Mouse (Mus musculus) MN1 (cell line): ENCODE measurements around the gene Taf6.
"Not testable (repeated sequence)": the region's sequence is repeated elsewhere in the genome, so short reads cannot be mapped to it uniquely, and the experiment has no call there.

ENCODE experiments used
- DNase-seq: peaks from one replicate; pipeline ENCODE4 v3.0.0-alpha.2; 2016; ENCODE audit warnings: low spot score

Gene Taf6

GRCm38 (mm10) chr5:138186950-138187638 is at the start of gene Taf6, which contains the start of gene Cnpy4:
Gene Taf6 (minus strand): TSS chr5:138187451.
Gene Cnpy4 (plus strand): TSS chr5:138187485.
- peak; percentile 95 for DNase-seq

GRCm38 (mm10) chr5:138234224-138234623 is 47.0 kb upstream of the Taf6 start:
- DNase-seq, result no peak

GRCm38 (mm10) chr5:138233778-138234177 is 46.5 kb upstream of the Taf6 start:
- no peak for DNase-seq

GRCm38 (mm10) chr5:138229511-138229910 is 42.3 kb upstream of the Taf6 start:
- DNase-seq, result no peak

DNA sequence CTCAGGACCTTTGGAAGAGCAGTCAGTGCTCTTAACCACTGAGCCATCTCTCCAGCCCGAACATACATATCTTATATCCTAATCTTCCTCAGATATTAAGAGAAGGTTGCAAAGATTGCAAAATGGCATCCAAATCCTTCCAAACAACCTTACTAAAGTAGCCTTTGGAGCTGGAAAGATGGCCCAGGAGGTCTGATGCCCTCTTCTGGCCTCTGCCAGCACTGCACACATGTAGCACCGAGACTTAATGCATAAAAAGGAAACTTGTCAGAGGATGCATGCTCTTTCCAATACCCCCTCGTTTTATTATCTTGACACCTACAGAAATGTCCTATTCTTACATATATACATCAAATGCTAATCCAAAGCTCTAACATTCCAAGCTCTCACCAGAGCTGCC is 40.8 kb upstream of the Taf6 start:
- no peak for DNase-seq

DNA sequence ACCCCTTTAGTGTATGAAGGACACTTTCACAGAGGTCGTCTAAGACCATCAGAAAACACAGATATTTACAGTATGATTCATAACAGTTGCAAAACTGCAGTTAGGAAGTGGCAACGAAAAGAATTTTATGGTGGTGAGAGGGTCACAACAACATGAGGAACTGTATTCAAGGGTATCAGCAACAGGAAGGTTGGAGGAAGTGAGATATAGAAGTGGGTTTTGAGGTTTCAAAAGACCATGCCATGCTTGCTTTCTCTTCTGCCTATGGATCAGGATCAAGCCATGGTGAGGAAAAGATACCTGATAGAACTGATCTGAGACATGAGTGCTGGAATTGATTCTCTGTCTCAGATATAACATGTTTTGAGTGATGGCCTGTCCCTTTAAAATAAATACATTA is 40.1 kb upstream of the Taf6 start:
- DNase-seq, result no peak

GRCm38 (mm10) chr5:138226491-138226890 is 39.2 kb upstream of the Taf6 start:
- DNase-seq, result no peak

- DNase-seq, result no peak
Measured at GRCm38 (mm10) chr5:138225700-138226099, 38.4 kb upstream of the Taf6 start, which contains the start of gene Nxpe5. Gene Nxpe5 (plus strand): TSS chr5:138225898.

DNA sequence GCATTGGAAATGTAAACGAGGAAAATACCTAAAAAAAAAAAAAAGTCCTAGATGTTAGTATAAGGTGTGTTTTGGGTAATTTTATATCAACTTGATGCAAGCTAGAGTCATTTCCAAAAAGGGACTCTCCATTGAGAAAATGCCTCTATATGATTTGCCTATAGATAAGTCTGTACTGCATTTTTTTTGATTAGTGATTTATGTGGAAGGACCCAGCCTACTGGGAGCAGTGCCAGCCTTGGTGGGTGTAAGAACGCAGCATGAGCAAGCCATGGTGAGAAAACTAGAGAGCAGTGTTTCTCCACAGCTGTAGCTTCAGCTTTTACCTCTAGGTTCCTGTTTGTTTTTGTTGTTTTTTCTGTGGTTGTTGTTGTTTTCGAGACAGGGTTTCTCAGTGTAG is 36.0 kb upstream of the Taf6 start:
- no peak for DNase-seq

- peak; percentile 51 for DNase-seq
Measured at GRCm38 (mm10) chr5:138222111-138222510, 34.9 kb upstream of the Taf6 start.

- DNase-seq, result no peak
Measured at GRCm38 (mm10) chr5:138219864-138220263, 32.6 kb upstream of the Taf6 start.

- DNase-seq, result not testable (repeated sequence)
Measured at GRCm38 (mm10) chr5:138216632-138217031, 29.4 kb upstream of the Taf6 start.

- no peak for DNase-seq
Measured at GRCm38 (mm10) chr5:138207873-138208272, 20.6 kb upstream of the Taf6 start.

DNA sequence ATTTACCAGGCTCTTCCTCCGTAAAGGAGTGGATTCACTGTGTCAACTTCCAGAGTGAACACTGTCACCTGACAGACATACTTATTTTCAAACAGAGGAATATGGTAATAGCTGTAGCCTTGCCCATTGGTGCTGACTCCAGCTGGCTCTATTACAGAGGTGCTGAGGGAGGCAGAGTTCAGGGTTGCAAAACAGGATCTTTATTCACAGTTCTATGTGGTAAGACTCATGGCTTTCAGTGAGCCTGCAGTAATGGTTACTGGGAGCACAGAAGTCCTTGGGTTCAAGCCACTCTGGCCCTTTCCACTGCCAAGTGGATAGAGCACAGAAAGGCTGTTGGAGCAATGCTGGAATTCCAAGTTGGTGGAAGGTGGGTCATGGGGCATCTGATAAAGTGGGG is 20.0 kb upstream of the Taf6 start:
- DNase-seq, result no peak

GRCm38 (mm10) chr5:138202086-138202485 is 14.8 kb upstream of the Taf6 start:
- no peak for DNase-seq

DNA sequence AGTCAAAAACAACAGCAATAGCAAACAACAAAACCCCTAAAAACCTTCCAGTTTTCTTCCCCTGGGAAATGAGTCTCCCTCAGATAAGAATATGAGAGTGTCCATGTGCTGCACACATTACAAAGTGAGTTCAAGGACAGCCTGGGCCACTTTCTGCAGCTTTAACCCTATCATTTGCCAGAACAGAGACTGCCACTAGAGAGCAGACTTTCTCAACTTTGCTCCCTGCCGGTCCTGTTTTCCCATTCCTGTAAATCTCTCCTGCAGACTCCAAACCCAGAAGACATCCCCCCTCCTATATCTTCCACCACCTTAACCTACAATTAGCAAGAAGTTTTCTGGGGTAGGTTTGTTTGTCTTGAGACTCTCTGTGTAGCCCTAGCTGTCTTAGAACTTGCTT is 12.3 kb upstream of the Taf6 start:
- no peak for DNase-seq

DNA sequence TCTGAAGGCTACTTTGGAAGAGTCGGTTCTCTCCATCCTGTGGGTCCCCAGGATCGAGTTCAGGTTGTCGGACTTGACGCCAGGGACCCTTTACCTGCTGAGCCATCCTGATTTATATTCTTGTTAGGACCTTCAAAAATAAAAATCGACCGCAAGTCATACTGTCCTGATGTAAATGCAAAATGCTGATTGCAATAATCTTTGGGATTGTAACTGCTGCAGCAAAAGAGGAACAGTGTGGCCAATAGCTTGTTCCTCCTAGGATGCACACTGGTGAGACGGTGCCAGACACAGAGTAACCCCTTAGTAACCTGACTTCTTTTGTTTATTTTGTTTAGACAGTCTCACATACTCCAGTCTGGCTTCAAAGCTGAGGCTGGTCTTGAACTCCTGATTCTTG is 8.2 kb upstream of the Taf6 start:
- no peak for DNase-seq

DNA sequence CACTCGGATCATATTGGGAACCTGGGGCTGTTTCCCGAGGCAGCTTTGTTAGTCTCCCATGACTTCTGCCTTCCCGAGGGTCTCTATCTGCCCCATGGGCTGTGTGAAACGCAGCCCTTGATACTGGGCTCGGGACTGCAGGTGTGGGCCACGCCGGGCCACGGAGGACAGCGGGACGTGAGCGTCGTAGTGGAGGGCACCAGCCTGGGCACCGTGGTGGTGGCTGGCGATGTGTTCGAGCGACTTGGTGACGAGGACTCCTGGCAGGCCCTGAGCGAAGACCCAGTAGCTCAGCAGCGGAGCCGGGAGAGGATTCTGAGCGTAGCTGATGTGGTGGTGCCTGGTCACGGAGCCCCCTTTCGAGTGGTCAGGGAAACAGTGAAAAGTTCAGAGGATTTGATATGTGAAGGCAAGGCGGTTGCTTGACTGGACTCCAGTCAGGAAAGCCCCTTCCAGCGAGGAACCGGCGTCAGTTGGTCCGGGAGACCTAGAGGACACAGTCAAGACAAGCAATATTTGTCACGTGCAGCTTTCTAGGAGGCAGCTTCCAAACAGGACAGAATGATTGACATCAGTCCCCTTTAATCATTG is 7.6 kb upstream of the Taf6 start:
- no peak for DNase-seq

GRCm38 (mm10) chr5:138193771-138194727 is 6.8 kb upstream of the Taf6 start, which contains the start of gene Mblac1:
Gene Mblac1 (plus strand): TSS chr5:138194314.
- DNase-seq, result peak; percentile 90

DNA sequence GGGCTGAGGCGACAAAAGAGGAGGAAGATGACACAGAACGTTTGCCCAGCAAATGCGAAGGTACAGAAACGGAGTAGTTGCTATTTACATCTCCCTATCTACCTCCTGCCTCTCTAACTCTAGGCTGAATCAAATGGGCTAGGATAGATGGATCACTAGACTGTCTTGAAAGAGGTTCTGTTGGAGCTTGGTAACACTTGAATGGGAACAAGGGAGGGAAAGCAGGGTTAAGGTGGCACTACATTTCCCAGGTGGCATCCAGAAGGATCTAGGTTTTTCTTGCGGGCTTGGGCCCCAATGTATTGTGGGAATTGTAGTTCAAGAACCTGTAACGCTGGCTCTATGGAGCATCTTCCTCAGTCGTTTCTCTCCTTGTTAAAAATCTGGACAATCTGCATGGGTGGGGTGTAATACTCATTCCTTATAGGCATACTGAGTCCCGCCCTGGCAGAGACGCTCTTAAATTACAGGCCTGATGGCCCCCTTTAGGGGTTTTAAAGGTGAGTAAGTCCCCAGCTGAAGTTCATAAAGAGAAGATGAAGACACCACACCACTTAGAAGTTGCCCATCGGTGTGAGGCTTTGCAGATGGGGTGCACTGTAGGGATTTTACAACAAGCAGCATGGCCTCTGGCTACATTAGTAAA is 533 bp upstream of the Taf6 start:
- peak; percentile 90 for DNase-seq

DNA sequence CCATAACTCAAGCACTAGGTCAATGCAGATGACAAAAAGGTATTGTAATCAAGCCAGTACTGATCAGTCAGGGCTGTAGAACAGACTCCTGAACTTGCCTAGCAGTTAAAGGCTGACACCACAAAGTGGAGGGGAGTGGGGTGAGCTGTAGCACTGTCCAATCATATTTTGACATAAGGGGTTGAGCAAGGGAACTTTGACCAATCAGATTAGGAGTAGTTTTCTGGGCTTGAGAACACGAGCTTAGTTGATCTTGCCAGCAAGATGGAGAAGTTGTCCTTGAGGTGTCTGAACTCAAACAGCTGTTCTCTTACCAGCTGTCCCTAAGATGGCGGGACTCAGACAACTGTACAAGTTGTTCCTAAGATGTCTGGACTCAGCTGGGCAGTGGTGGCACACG is 14.0 kb downstream of the Taf6 start:
- DNase-seq, result no peak
